Mouse (Mus musculus): ENCODE measurements around the gene Adprhl2. TPM values are rescaled to one million over a fixed set of nuclear protein-coding genes. Genes with fewer than 3 reads are reported as not detected.

The Adprhl2 gene
- 88.2 and 89.5 TPM in 2 replicates for polyA plus RNA-seq (2016; fragmentation: Nextera tagmentation; extraction: Ambion mirVana)

GRCm38 (mm10) chr4:126321111-126321853 is at the start of gene Adprhl2:
Gene Adprhl2 (minus strand): TSS chr4:126321703.
- WGBS: under 1% methylated on average over 80 of the region's 80 CpGs
- H3K27me3 ChIP-seq (ENCODE audit: insufficient read depth, poor library complexity, severe bottlenecking): peaks cover 41% of the 10 kb centered on the region
- peaks cover 38% of the 10 kb centered on the region for H3K36me3 ChIP-seq

GRCm38 (mm10) chr4:126360069-126360468 is 38.6 kb upstream of the Adprhl2 start:
- 92% methylated on average over 1 of the region's 1 CpGs for WGBS
- Histone ChIP-seq H3K36me3 (peaks cover 77% of the 10 kb centered on the region), H3K9me3 (no peaks in the 10 kb centered on the region), H3K4me1 (replicated peaks) (no peaks in the 10 kb centered on the region), H3K27ac (no peak overlapping the region), H3K27me3 (ENCODE audit: insufficient read depth, poor library complexity, severe bottlenecking) (no peaks in the 10 kb centered on the region), H3K4me3 (no peak overlapping the region)
- no peak for DNase-seq (ENCODE audit: low spot score)

More at GRCm38 (mm10) chr4:126321111-126321853, at the start of gene Adprhl2:
- no peaks in the 10 kb centered on the region for H3K9me3 ChIP-seq
- H3K4me3 ChIP-seq: peak within 1 kb of the TSS; percentile 89
- peaks cover 32% of the 10 kb centered on the region for H3K4me1 ChIP-seq (replicated peaks)
- H3K27ac ChIP-seq: peak within 1 kb of the TSS; percentile 92
- peak; percentile 99 for DNase-seq (ENCODE audit: low spot score)

- Histone ChIP-seq H3K4me3 (no peak overlapping the region), H3K27ac (no peak overlapping the region), H3K9me3 (no peaks in the 10 kb centered on the region), H3K4me1 (replicated peaks) (0 out of 2 replicates have a peak, but pooled peaks cover 4% of the 10 kb centered on the region), H3K36me3 (peaks cover 28% of the 10 kb centered on the region), H3K27me3 (ENCODE audit: insufficient read depth, poor library complexity, severe bottlenecking) (no peaks in the 10 kb centered on the region)
- no peak for DNase-seq (ENCODE audit: low spot score)
- 82% methylated on average over 4 of the region's 4 CpGs for WGBS
Observed at GRCm38 (mm10) chr4:126343451-126343850, 21.9 kb upstream of the Adprhl2 start.

- 50% methylated on average over 4 of the region's 4 CpGs for WGBS
- Histone ChIP-seq H3K27ac (no peak overlapping the region), H3K27me3 (ENCODE audit: insufficient read depth, poor library complexity, severe bottlenecking) (no peaks in the 10 kb centered on the region), H3K4me3 (no peak overlapping the region), H3K4me1 (replicated peaks) (0 out of 2 replicates have a peak, but pooled peaks cover 4% of the 10 kb centered on the region), H3K9me3 (no peaks in the 10 kb centered on the region), H3K36me3 (peaks cover under 1% of the 10 kb centered on the region)
- no peak for DNase-seq (ENCODE audit: low spot score)
Observed at GRCm38 (mm10) chr4:126339461-126339860, 18.0 kb upstream of the Adprhl2 start.

GRCm38 (mm10) chr4:126332358-126332757 is 10.9 kb upstream of the Adprhl2 start:
- H3K36me3 ChIP-seq: no peaks in the 10 kb centered on the region; the same call in 1 of the 2 replicates
- no peak overlapping the region for H3K27ac ChIP-seq
- no peaks in the 10 kb centered on the region for H3K4me1 ChIP-seq (replicated peaks)
- no peak overlapping the region for H3K4me3 ChIP-seq
- no peaks in the 10 kb centered on the region for H3K27me3 ChIP-seq (ENCODE audit: insufficient read depth, poor library complexity, severe bottlenecking)
- H3K9me3 ChIP-seq: no peaks in the 10 kb centered on the region
- WGBS: 56% methylated on average over 3 of the region's 3 CpGs
- DNase-seq (ENCODE audit: low spot score): no peak

- Histone ChIP-seq H3K4me1 (replicated peaks) (no peaks in the 10 kb centered on the region), H3K4me3 (no peak overlapping the region), H3K36me3 (no peaks in the 10 kb centered on the region; the same call in 1 of the 2 replicates), H3K27ac (no peak overlapping the region), H3K9me3 (no peaks in the 10 kb centered on the region), H3K27me3 (ENCODE audit: insufficient read depth, poor library complexity, severe bottlenecking) (no peaks in the 10 kb centered on the region)
- DNase-seq (ENCODE audit: low spot score): no peak
- WGBS: 86% methylated on average over 1 of the region's 1 CpGs
Observed at GRCm38 (mm10) chr4:126331751-126332150, 10.2 kb upstream of the Adprhl2 start.

- Histone ChIP-seq H3K27me3 (ENCODE audit: insufficient read depth, poor library complexity, severe bottlenecking) (peaks cover 9% of the 10 kb centered on the region), H3K4me3 (no peak overlapping the region), H3K27ac (no peak overlapping the region), H3K36me3 (no peaks in the 10 kb centered on the region; the same call in 1 of the 2 replicates), H3K4me1 (replicated peaks) (peaks cover 3% of the 10 kb centered on the region), H3K9me3 (no peaks in the 10 kb centered on the region)
- no peak for DNase-seq (ENCODE audit: low spot score)
- 93% methylated on average over 4 of the region's 4 CpGs for whole genome bisulfite sequencing
Observed at GRCm38 (mm10) chr4:126330295-126330694, 8.8 kb upstream of the Adprhl2 start.

DNA sequence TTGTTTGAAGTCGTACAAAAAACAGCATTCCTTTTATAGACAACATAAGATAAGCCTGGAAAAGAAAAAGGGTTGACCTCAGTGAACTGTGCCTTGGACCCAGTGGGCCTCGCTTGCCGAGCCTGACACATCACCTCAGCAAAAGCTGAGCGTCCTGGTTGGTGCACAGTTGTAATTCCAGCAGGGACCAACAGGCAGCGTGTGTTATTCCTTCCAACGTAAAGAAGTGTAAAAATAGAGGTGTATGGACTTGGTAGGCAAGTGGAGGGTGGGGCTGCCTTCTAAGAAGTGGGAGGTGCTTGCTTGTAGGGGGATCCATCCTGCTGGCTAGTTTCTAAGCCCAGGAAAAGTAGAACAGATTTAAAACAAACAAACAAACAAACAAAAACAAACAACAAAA is 4.5 kb upstream of the Adprhl2 start:
- Histone ChIP-seq H3K27me3 (ENCODE audit: insufficient read depth, poor library complexity, severe bottlenecking) (peaks cover 42% of the 10 kb centered on the region), H3K9me3 (no peaks in the 10 kb centered on the region), H3K4me3 (no peak overlapping the region), H3K27ac (no peak overlapping the region), H3K4me1 (replicated peaks) (peaks cover 18% of the 10 kb centered on the region), H3K36me3 (no peaks in the 10 kb centered on the region)
- no peak for DNase-seq (ENCODE audit: low spot score)
- WGBS: 20% methylated on average over 6 of the region's 6 CpGs

GRCm38 (mm10) chr4:126325281-126325861 is 3.9 kb upstream of the Adprhl2 start, which contains the start of gene Tekt2:
Gene Tekt2 (minus strand): TSS chr4:126325688.
- no peak within 1 kb of the TSS for H3K27ac ChIP-seq
- peak; percentile 23 for DNase-seq (ENCODE audit: low spot score)
- no peaks in the 10 kb centered on the region for H3K9me3 ChIP-seq
- WGBS: 9% methylated on average over 23 of the region's 23 CpGs
- no peaks in the 10 kb centered on the region for H3K36me3 ChIP-seq
- peak within 1 kb of the TSS; percentile 29 for H3K4me3 ChIP-seq
- peaks cover 42% of the 10 kb centered on the region for H3K27me3 ChIP-seq (ENCODE audit: insufficient read depth, poor library complexity, severe bottlenecking)
- H3K4me1 ChIP-seq (replicated peaks): peaks cover 25% of the 10 kb centered on the region

DNA sequence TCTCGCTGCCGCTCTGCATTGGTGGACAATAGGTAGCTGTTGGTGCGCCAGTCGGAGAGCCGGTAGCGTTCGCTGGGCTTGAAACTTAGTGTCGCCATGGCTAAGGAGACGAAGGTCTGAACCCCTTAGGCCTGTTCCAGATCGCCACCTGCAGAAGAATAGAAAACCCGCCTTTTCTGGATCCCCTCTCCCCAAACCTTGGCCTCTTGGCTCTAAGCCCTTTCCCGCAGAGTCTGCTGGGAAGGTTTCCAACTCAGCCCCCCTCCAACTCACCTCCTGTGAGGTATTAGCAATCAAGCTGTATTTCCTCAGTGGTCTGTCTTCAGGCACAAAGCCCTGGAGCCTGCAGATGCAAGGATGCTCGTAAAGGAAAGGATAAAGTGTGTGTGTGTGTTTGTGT is 3.4 kb upstream of the Adprhl2 start:
- WGBS: 28% methylated on average over 13 of the region's 13 CpGs

DNA sequence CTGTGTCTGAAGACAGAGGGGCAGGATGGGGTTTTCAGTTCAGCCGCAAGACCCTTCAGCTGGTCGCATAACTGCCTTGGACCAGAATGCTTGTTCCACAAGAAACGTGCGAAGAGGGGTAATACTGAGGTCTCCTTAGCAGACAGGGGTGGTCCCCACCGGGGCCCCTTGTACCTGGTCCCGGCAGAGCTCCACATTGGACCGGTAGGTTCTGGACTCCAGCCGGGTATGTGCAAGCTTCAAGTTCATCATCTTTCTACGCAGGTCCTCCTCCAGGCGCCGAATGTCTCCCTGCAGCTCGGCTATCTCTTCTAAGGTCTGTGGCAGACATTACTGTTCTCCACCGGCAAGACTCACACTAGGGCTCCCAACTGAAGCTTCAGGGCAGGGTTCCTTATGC is 1.1 kb upstream of the Adprhl2 start:
- Histone ChIP-seq H3K4me1 (replicated peaks) (peaks cover 32% of the 10 kb centered on the region), H3K4me3 (no peak overlapping the region), H3K9me3 (no peaks in the 10 kb centered on the region), H3K36me3 (peaks cover 24% of the 10 kb centered on the region), H3K27me3 (ENCODE audit: insufficient read depth, poor library complexity, severe bottlenecking) (peaks cover 42% of the 10 kb centered on the region), H3K27ac (no peak overlapping the region)
- WGBS: 93% methylated on average over 13 of the region's 13 CpGs
- no peak for DNase-seq (ENCODE audit: low spot score)

More for the DNA sequence above, 3.4 kb upstream of the Adprhl2 start:
- Histone ChIP-seq H3K9me3 (no peaks in the 10 kb centered on the region), H3K27ac (no peak overlapping the region), H3K4me1 (replicated peaks) (peaks cover 30% of the 10 kb centered on the region), H3K27me3 (ENCODE audit: insufficient read depth, poor library complexity, severe bottlenecking) (peaks cover 42% of the 10 kb centered on the region), H3K36me3 (peaks cover 2% of the 10 kb centered on the region; the same call in 1 of the 2 replicates), H3K4me3 (no peak overlapping the region)
- DNase-seq (ENCODE audit: low spot score): no peak

- WGBS: 54% methylated on average over 28 of the region's 28 CpGs
- Histone ChIP-seq H3K4me1 (replicated peaks) (peaks cover 32% of the 10 kb centered on the region), H3K27ac (peak overlapping the region; percentile 92), H3K9me3 (no peaks in the 10 kb centered on the region), H3K27me3 (ENCODE audit: insufficient read depth, poor library complexity, severe bottlenecking) (peaks cover 42% of the 10 kb centered on the region), H3K36me3 (peaks cover 31% of the 10 kb centered on the region), H3K4me3 (peak overlapping the region; percentile 89)
- DNase-seq (ENCODE audit: low spot score): no peak
Observed at GRCm38 (mm10) chr4:126321854-126322511, 480 bp upstream of the Adprhl2 start.

DNA sequence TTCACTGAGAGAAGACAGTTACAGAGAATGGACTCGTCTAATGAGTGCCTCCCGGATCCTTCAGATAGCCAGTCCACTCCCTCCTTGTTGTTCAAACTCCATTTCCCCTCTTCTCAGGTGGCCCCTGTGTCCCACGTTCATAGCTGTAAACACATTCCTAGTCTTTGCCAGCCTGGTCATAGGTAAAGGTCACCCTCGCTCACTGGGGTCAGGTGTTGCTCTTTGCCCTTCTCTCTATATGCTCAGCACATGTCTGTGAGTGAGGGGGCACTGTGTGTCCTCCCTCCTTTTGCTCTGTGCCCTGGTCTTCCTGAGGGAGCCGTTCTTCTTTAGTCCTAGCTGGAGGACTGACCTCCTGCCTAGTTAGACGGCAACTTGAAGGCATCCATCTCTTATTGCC is 1.7 kb downstream of the Adprhl2 start:
- peaks cover 53% of the 10 kb centered on the region for H3K36me3 ChIP-seq
- DNase-seq (ENCODE audit: low spot score): no peak
- WGBS: 89% methylated on average over 6 of the region's 6 CpGs
- H3K4me1 ChIP-seq (replicated peaks): peaks cover 23% of the 10 kb centered on the region
- no peak overlapping the region for H3K4me3 ChIP-seq
- H3K27me3 ChIP-seq (ENCODE audit: insufficient read depth, poor library complexity, severe bottlenecking): peaks cover 28% of the 10 kb centered on the region
- H3K27ac ChIP-seq: no peak overlapping the region
- H3K9me3 ChIP-seq: no peaks in the 10 kb centered on the region
